Mouse (Mus musculus) ovary, postnatal 10 days (tissue): ENCODE results near the gene Slc39a10.
"Not testable (repeated sequence)": the region's sequence is repeated elsewhere in the genome, so short reads cannot be mapped to it uniquely, and the experiment has no call there.

ENCODE experiments used
- DNase-seq: peaks from one replicate; pipeline ENCODE4 v3.0.0; 2022; ENCODE audit warnings: low spot score

Gene Slc39a10

GRCm38 (mm10) chr1:46770077-46770695, 122.5 kb downstream of the Slc39a10 start:
- DNase-seq: not testable (repeated sequence)

DNA sequence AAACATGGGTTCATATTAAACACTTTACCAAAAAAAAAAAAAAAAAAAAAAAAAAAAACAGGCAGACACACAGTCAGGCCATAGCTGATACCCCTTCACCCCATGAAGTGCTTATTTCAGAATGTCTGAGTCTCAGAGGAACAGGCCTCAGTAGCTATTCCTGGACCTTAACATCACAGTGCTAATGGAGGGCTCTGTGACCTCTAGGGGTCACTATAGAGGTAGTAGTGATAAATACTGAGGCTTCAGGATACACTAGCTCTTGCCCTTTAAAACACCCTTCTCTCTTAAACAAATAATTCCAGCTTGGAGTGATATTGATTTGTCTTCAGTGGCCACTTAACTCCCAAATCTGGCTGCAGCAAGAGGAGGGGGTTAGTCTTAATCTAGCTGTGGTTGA, 123.3 kb downstream of the Slc39a10 start:
- not testable (repeated sequence) for DNase-seq

DNA sequence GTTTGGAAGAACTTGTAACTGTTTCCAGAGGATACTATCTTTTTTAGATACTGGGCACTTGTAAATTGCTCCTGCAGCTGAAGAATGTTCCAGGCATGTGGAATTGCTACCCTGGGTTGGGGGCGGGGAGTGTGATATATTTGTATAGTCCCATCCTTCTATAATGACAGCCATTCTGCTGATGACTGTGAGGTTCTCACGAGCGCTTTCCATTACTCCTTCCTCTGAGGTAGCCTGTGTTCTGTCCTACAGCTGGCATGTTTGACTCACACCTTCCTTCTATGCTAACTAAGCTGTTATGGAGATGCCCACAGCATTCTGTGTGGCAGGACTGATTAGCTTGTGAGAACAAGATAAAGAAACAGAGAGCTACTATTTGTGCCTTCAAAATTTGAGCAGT, 128.1 kb downstream of the Slc39a10 start:
- not testable (repeated sequence) for DNase-seq
